Mouse (Mus musculus) myocyte (in vitro differentiated cells): ENCODE measurements around the gene Tmem207. TPM values are rescaled to one million over a fixed set of nuclear protein-coding genes. Genes with fewer than 3 reads are reported as not detected.

Experiments used
- H3K27me3 ChIP-seq: one replicate; pipeline ENCODE4 v1.6.1; 2011; ENCODE audit not compliant: control insufficient read depth, insufficient read depth, insufficient read length
- H3K36me3 ChIP-seq: one replicate; pipeline ENCODE4 v1.6.1; 2011; ENCODE audit not compliant: control insufficient read depth, insufficient read depth
- H3K4me2 ChIP-seq: one replicate; pipeline ENCODE4 v1.6.1; 2011; ENCODE audit warnings: low read depth, control low read depth
- H3K4me3 ChIP-seq: one replicate; pipeline ENCODE4 v1.5.1; 2011; ENCODE audit warnings: mild to moderate bottlenecking, control low read depth, moderate library complexity
- H3K79me2 ChIP-seq: one replicate; pipeline ENCODE4 v1.6.1; 2011; ENCODE audit not compliant: control insufficient read depth, insufficient read depth
- H3ac ChIP-seq: one replicate; pipeline ENCODE4 v1.6.1; 2011; ENCODE audit not compliant: control insufficient read depth, insufficient read length
- CEBPB ChIP-seq: IDR thresholded peaks from 2 replicates; pipeline ENCODE4 v1.6.1; 2011; ENCODE audit warnings: mild to moderate bottlenecking, moderate library complexity; ENCODE audit not compliant: poor library complexity, insufficient read depth, severe bottlenecking
- E2F4 ChIP-seq: IDR thresholded peaks from one replicate; pipeline ENCODE4 v1.6.1; 2011; ENCODE audit warnings: mild to moderate bottlenecking, control low read depth, moderate library complexity; ENCODE audit not compliant: insufficient read depth
- MAX ChIP-seq: IDR thresholded peaks from one replicate; pipeline ENCODE4 v1.6.1; 2011; ENCODE audit warnings: low read depth, mild to moderate bottlenecking, control low read depth
- MYOD1 ChIP-seq, 3 experiments: IDR thresholded peaks; one replicate each; pipeline ENCODE4 v1.6.1; 2011; ENCODE audit warnings: control low read depth in 2 of 3, low read depth in 2 of 3, mild to moderate bottlenecking in 2 of 3, moderate library complexity in 1 of 3; ENCODE audit not compliant: insufficient read length in 2 of 3, control insufficient read depth in 1 of 3
- MYOG ChIP-seq, 3 experiments: IDR thresholded peaks; one replicate each; pipeline ENCODE4 v1.6.1; 2011; ENCODE audit warnings: control low read depth in 2 of 3, low read depth in 2 of 3, mild to moderate bottlenecking in 2 of 3; ENCODE audit not compliant: insufficient read length in 2 of 3, control insufficient read depth in 1 of 3, insufficient read depth in 1 of 3
- POLR2A ChIP-seq: IDR thresholded peaks from one replicate; pipeline ENCODE4 v1.6.1; 2011; ENCODE audit warnings: low read depth, mild to moderate bottlenecking, control low read depth, moderate library complexity; ENCODE audit not compliant: insufficient read length
- POLR2AphosphoS2 ChIP-seq: IDR thresholded peaks from one replicate; pipeline ENCODE4 v1.6.1; 2011; ENCODE audit warnings: low read depth, control low read depth; ENCODE audit not compliant: insufficient read length
- REST ChIP-seq: IDR thresholded peaks from one replicate; pipeline ENCODE4 v1.6.1; 2011; ENCODE audit warnings: mild to moderate bottlenecking, control low read depth, moderate library complexity; ENCODE audit not compliant: insufficient read depth, insufficient read length
- SRF ChIP-seq: IDR thresholded peaks from one replicate; pipeline ENCODE4 v1.6.1; 2011; ENCODE audit warnings: low read depth; ENCODE audit not compliant: control insufficient read depth, insufficient read length
- TCF12 ChIP-seq: IDR thresholded peaks from one replicate; pipeline ENCODE4 v1.6.1; 2011; ENCODE audit warnings: mild to moderate bottlenecking, control low read depth; ENCODE audit not compliant: poor library complexity, insufficient read depth, severe bottlenecking
- TCF3 ChIP-seq: IDR thresholded peaks from one replicate; pipeline ENCODE4 v1.6.1; 2011; ENCODE audit warnings: low read depth, control low read depth; ENCODE audit not compliant: insufficient read length
- USF1 ChIP-seq: IDR thresholded peaks from one replicate; pipeline ENCODE4 v1.6.1; 2011; ENCODE audit warnings: low read depth, mild to moderate bottlenecking, control low read depth, moderate library complexity
- polyA plus RNA-seq: library from polyadenylated mRNA; unstranded; fragments of >200 nt; fragmentation: generic; extraction: Trizol; gene quantifications from one replicate; pipeline ENCODE4 v1.2.1, GENCODE M21; 2012; ENCODE audit warnings: missing spikeins

Tmem207 gene
- polyA plus RNA-seq, 1 experiment = not detected

GRCm38 (mm10) chr16:26546170-26546878 lies 19.8 kb upstream of the Tmem207 start:
- Histone ChIP-seq H3ac (no peak overlapping the region), H3K79me2 (no peaks in the 10 kb centered on the region), H3K4me3 (no peak overlapping the region), H3K4me2 (no peak overlapping the region), H3K36me3 (no peaks in the 10 kb centered on the region), H3K27me3 (no peaks in the 10 kb centered on the region)
- no peak for TF ChIP-seq TCF12
- no peak for TF ChIP-seq TCF3
- TF ChIP-seq MYOG (IDR thresholded peaks at IDR 0.05; ENCODE audit: control insufficient read depth in 1 of 3, insufficient read depth in 1 of 3, insufficient read length in 2 of 3, low read depth in 2 of 3) = no peak
- no peak for TF ChIP-seq USF1
- no peak for TF ChIP-seq POLR2A
- no peak for TF ChIP-seq CEBPB
- no peak for TF ChIP-seq SRF
- TF ChIP-seq POLR2AphosphoS2 = no peak

GRCm38 (mm10) chr16:26532287-26532686 lies 5.7 kb upstream of the Tmem207 start:
- TF ChIP-seq POLR2AphosphoS2 = no peak
- TF ChIP-seq MYOG (IDR thresholded peaks at IDR 0.05; ENCODE audit: control insufficient read depth in 1 of 3, insufficient read depth in 1 of 3, insufficient read length in 2 of 3, low read depth in 2 of 3) = no peak
- no peak for TF ChIP-seq SRF
- no peak for TF ChIP-seq MYOD1 (IDR thresholded peaks at IDR 0.05; ENCODE audit: control insufficient read depth in 1 of 3, insufficient read length in 2 of 3, low read depth in 2 of 3)
- no peak for TF ChIP-seq REST
- TF ChIP-seq MAX = no peak
- no peak for TF ChIP-seq CEBPB
- H3ac ChIP-seq = no peak overlapping the region
- H3K4me3 ChIP-seq = no peak overlapping the region

GRCm38 (mm10) chr16:26530451-26530850 lies 3.9 kb upstream of the Tmem207 start:
- no peak overlapping the region for H3ac ChIP-seq
- no peaks in the 10 kb centered on the region for H3K27me3 ChIP-seq
- TF ChIP-seq REST (no peak), MAX (no peak), TCF3 (no peak), SRF (no peak)
- H3K4me2 ChIP-seq = no peak overlapping the region
- no peak overlapping the region for H3K4me3 ChIP-seq
- H3K36me3 ChIP-seq = no peaks in the 10 kb centered on the region
- no peaks in the 10 kb centered on the region for H3K79me2 ChIP-seq

More at GRCm38 (mm10) chr16:26532287-26532686, 5.7 kb upstream of the Tmem207 start:
- no peaks in the 10 kb centered on the region for H3K27me3 ChIP-seq
- H3K79me2 ChIP-seq = no peaks in the 10 kb centered on the region
- no peaks in the 10 kb centered on the region for H3K36me3 ChIP-seq
- no peak overlapping the region for H3K4me2 ChIP-seq

GRCm38 (mm10) chr16:26527931-26528666 lies 1.5 kb upstream of the Tmem207 start:
- H3K36me3 ChIP-seq = no peaks in the 10 kb centered on the region
- TF ChIP-seq MYOG (IDR thresholded peaks at IDR 0.05; ENCODE audit: control insufficient read depth in 1 of 3, insufficient read depth in 1 of 3, insufficient read length in 2 of 3, low read depth in 2 of 3) (no peak), REST (no peak), MYOD1 (IDR thresholded peaks at IDR 0.05; ENCODE audit: control insufficient read depth in 1 of 3, insufficient read length in 2 of 3, low read depth in 2 of 3) (no peak), TCF3 (no peak), USF1 (no peak), E2F4 (no peak), POLR2AphosphoS2 (no peak), SRF (no peak), TCF12 (no peak), MAX (no peak), POLR2A (no peak), CEBPB (no peak)
- no peaks in the 10 kb centered on the region for H3K79me2 ChIP-seq
- no peak overlapping the region for H3K4me3 ChIP-seq
- H3K4me2 ChIP-seq = no peak overlapping the region
- H3ac ChIP-seq = no peak overlapping the region
- no peaks in the 10 kb centered on the region for H3K27me3 ChIP-seq

GRCm38 (mm10) chr16:26525832-26526231 lies 737 bp downstream of the Tmem207 start:
- no peaks in the 10 kb centered on the region for H3K36me3 ChIP-seq
- H3K79me2 ChIP-seq = no peaks in the 10 kb centered on the region
- no peak overlapping the region for H3K4me3 ChIP-seq
- TF ChIP-seq TCF12 (no peak), MAX (no peak)
- H3K4me2 ChIP-seq = no peak overlapping the region
- no peaks in the 10 kb centered on the region for H3K27me3 ChIP-seq
- no peak overlapping the region for H3ac ChIP-seq
